Comparison of ENCODE assay signal across 15 mouse cellular contexts in the genomic region with DNA sequence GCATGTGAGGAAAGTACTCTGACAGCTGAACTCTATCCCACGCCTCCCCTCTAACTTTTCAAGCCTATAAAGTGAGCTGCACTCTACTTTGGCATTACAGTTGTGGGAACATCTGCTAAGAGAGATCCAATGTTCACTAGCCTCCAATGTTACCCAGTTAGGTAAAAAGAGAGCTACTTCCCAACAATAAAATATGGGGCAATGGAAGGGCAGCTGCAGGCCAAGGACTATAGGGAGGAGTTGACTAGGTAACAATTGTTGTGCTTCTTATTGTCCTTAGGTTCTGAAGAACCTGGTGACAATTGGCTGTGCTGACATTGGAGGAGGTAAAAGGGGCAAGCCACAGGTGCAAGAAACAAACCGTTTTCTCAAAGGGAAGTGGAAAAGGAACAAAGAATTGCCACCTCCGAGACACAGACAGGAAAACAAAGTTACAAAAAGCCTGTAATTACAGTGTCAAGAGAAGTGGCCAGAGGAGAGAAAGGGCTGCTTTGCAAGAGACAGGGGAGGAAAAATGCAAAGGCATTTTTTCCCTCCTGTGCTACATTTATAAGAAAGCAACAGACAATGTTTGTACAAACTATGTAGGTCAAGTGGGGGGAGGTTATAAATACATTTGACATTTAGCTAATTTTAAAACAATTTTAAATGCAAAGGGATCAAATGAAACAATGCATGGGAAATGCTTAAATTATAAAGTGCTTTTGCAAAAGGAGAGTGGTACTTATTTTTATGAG. TPM values are rescaled to one million over a fixed set of nuclear protein-coding genes. Genes with fewer than 3 reads are reported as not detected.
DNase-seq lines count a peak whose midpoint lies in the region; ATAC-seq and TF ChIP-seq lines count a peak whose summit lies in the region.
"Had no signal": no experiment of that assay in that cellular context is flagged by ENCODE, and none has a peak within 500 bp of the region (broad histone marks: within the 10 kb centered on the region; RNA-seq: fewer than 3 reads in every experiment).

No protein-coding gene starts in this region.

- H3K9ac ChIP-seq in kidney, embryonic 16.5 days (replicated peaks; ENCODE audit: low read length) = no peak overlapping the region
- H3K9ac ChIP-seq in stomach, postnatal 0 days (ENCODE audit: low read length) = no peak overlapping the region
- no peak overlapping the region for H3K9ac ChIP-seq in midbrain, embryonic 16.5 days (ENCODE audit: low read depth, low read length)
- H3K9ac ChIP-seq: forebrain, embryonic 15.5 days; limb, embryonic 15.5 days had no signal

- intact Hi-C loops in heart, postnatal 36 days (cut with DNase I) = no loop called here

- no peak overlapping the region for H3K4me2 ChIP-seq in kidney, embryonic 16.5 days (replicated peaks; ENCODE audit: low read depth, low read length)
- no peak overlapping the region for H3K4me2 ChIP-seq in stomach, postnatal 0 days (replicated peaks; ENCODE audit: low read depth)
- no peak overlapping the region for H3K4me2 ChIP-seq in midbrain, embryonic 16.5 days (ENCODE audit: low read length)
- H3K4me2 ChIP-seq: forebrain, embryonic 15.5 days; limb, embryonic 15.5 days had no signal

- WGBS in kidney, embryonic 16.5 days = 21% methylated on average over 3 of the region's 3 CpGs
- 21% methylated on average over 3 of the region's 3 CpGs for WGBS in bone marrow, adult 2 months
- 25% methylated on average over 3 of the region's 3 CpGs for WGBS in stomach, postnatal 0 days
- 49% methylated on average over 3 of the region's 3 CpGs for WGBS in midbrain, embryonic 16.5 days

- TF ChIP-seq POLR2A in bone marrow, adult 2 months (IDR thresholded peaks at IDR 0.05; ENCODE audit: borderline replicate concordance, control insufficient read depth, low read depth, low read length) = no peak

- peak; percentile 17; the same call in 1 of the 2 replicates for ATAC-seq in kidney, embryonic 16.5 days (ENCODE audit: low FRiP score, low TSS enrichment)
- ATAC-seq in stomach, postnatal 0 days (ENCODE audit: low FRiP score, low TSS enrichment) = no peak
- ATAC-seq in midbrain, embryonic 16.5 days = no peak
- ATAC-seq: forebrain, embryonic 15.5 days had no signal

- no peak for TF ChIP-seq CTCF in bone marrow, adult 2 months (IDR thresholded peaks at IDR 0.05; ENCODE audit: control insufficient read depth, insufficient read depth, low read length)
- TF ChIP-seq CTCF in stomach, postnatal 0 days (IDR thresholded peaks at IDR 0.05; ENCODE audit: low read depth) = no peak

- peak overlapping the region; percentile 87 for H3K27ac ChIP-seq in kidney, embryonic 16.5 days (ENCODE audit: low read length)
- peak overlapping the region; percentile 70; the same call in 1 of the 2 replicates for H3K27ac ChIP-seq in bone marrow, adult 2 months (ENCODE audit: control insufficient read depth, insufficient read depth, low read depth, low read length, poor library complexity)
- 0 out of 2 replicates have a peak overlapping the region, but pooled peaks have one; percentile 20 for H3K27ac ChIP-seq in stomach, postnatal 0 days (replicated peaks)
- H3K27ac ChIP-seq in midbrain, embryonic 16.5 days (ENCODE audit: low read length) = no peak overlapping the region
- H3K27ac ChIP-seq: forebrain, embryonic 15.5 days; limb, embryonic 15.5 days; macrophage had no signal

- H3K9me3 ChIP-seq in kidney, embryonic 16.5 days (ENCODE audit: low read length) = no peaks in the 10 kb centered on the region
- no peaks in the 10 kb centered on the region for H3K9me3 ChIP-seq in stomach, postnatal 0 days (ENCODE audit: control insufficient read depth, low read length)
- H3K9me3 ChIP-seq in midbrain, embryonic 16.5 days (replicated peaks; ENCODE audit: control insufficient read depth, low read length, poor library complexity, severe bottlenecking) = no peaks in the 10 kb centered on the region
- H3K9me3 ChIP-seq: forebrain, embryonic 15.5 days; limb, embryonic 15.5 days had no signal

- no peaks in the 10 kb centered on the region for H3K27me3 ChIP-seq in kidney, embryonic 16.5 days (ENCODE audit: insufficient read depth, low read length)
- H3K27me3 ChIP-seq in stomach, postnatal 0 days (ENCODE audit: control insufficient read depth, insufficient read depth, low read length) = no peaks in the 10 kb centered on the region
- H3K27me3 ChIP-seq in midbrain, embryonic 16.5 days (ENCODE audit: control insufficient read depth, insufficient read depth, low read depth, low read length) = no peaks in the 10 kb centered on the region
- H3K27me3 ChIP-seq: forebrain, embryonic 15.5 days; limb, embryonic 15.5 days had no signal

- no peaks in the 10 kb centered on the region for H3K36me3 ChIP-seq in kidney, embryonic 16.5 days (ENCODE audit: insufficient read depth, low read length)
- no peaks in the 10 kb centered on the region for H3K36me3 ChIP-seq in stomach, postnatal 0 days (ENCODE audit: control insufficient read depth, insufficient read depth, low read length)
- no peaks in the 10 kb centered on the region for H3K36me3 ChIP-seq in midbrain, embryonic 16.5 days (ENCODE audit: control insufficient read depth, insufficient read depth, low read length)
- H3K36me3 ChIP-seq: forebrain, embryonic 15.5 days; limb, embryonic 15.5 days had no signal

- peaks cover 24% of the 10 kb centered on the region for H3K4me1 ChIP-seq in kidney, embryonic 16.5 days (ENCODE audit: insufficient read depth, low read length)
- H3K4me1 ChIP-seq in bone marrow, adult 2 months (ENCODE audit: control insufficient read depth, insufficient read depth, low read length) = peaks cover 7% of the 10 kb centered on the region; the same call in 1 of the 2 replicates
- no peaks in the 10 kb centered on the region for H3K4me1 ChIP-seq in stomach, postnatal 0 days (replicated peaks; ENCODE audit: control insufficient read depth, insufficient read depth)
- H3K4me1 ChIP-seq in midbrain, embryonic 16.5 days (ENCODE audit: control insufficient read depth, insufficient read depth, low read length) = peaks cover 2% of the 10 kb centered on the region; the same call in 1 of the 2 replicates
- H3K4me1 ChIP-seq: forebrain, embryonic 15.5 days had no signal

- no peak for TF ChIP-seq EP300 in stomach, postnatal 0 days (optimal IDR thresholded peaks at IDR 0.05)

- no peak overlapping the region for H3K4me3 ChIP-seq in kidney, embryonic 16.5 days (ENCODE audit: low read length)
- H3K4me3 ChIP-seq in bone marrow, adult 2 months (replicated peaks; ENCODE audit: control insufficient read depth, low read depth, low read length) = no peak overlapping the region
- H3K4me3 ChIP-seq in stomach, postnatal 0 days (ENCODE audit: low read depth, low read length) = no peak overlapping the region
- H3K4me3 ChIP-seq in midbrain, embryonic 16.5 days (ENCODE audit: low read depth, low read length) = no peak overlapping the region
- H3K4me3 ChIP-seq: forebrain, embryonic 15.5 days; limb, embryonic 15.5 days had no signal

- DNase-seq in heart, adult 11 months = peak; percentile 70
- no peak for DNase-seq in heart, postnatal 36 days
- no peak for DNase-seq in kidney, adult 18-20 months
- no peak for DNase-seq in stomach, postnatal 0 days (ENCODE audit: low spot score)
- DNase-seq in frontal cortex, postnatal 10 days (ENCODE audit: low spot score in 2 of 2) = no peak
- DNase-seq: adrenal gland, postnatal 25 days; gastrocnemius, postnatal 14 days; kidney, postnatal 25 days; layer of hippocampus, postnatal 36 days had no signal

RNA-seq across cellular contexts. Expression of a gene that starts 54.1 kb away (rescaled TPM):
- total RNA-seq in heart, postnatal 36 days (2021) = 100 to 1,000 TPM in 1 of 2 experiments, 10 to 100 TPM in 1; 91.4 to 117 TPM
- polyA plus RNA-seq in kidney, embryonic 16.5 days (2015; fragmentation: Nextera tagmentation; extraction: Ambion mirVana) = 16.9 and 20.0 TPM in 2 replicates
- 2.0 and 3.1 TPM in 2 replicates for polyA plus RNA-seq in bone marrow, adult 2 months (2011; ENCODE audit: insufficient read depth, insufficient read length, low replicate concordance, missing spikeins)
- 4.3 and 5.6 TPM in 2 replicates for polyA plus RNA-seq in stomach, postnatal 0 days (2015; fragmentation: Nextera tagmentation; extraction: Ambion mirVana)
- 12.3 and 14.5 TPM in 2 replicates for polyA plus RNA-seq in midbrain, embryonic 16.5 days (2015; fragmentation: Nextera tagmentation; extraction: Ambion mirVana)
